Mouse (Mus musculus) neural tube, embryonic 15.5 days (tissue): Measurements from ENCODE around the gene Prkg2. TPM values are rescaled to one million over a fixed set of nuclear protein-coding genes. Genes with fewer than 3 reads are reported as not detected.

ENCODE experiments used
- ATAC-seq: fragments of 200-750 bp; cut with Nextera tagmentation; 2 replicates; pipeline ENCODE4 v1.8.0; 2017; ENCODE audit warnings: mild to moderate bottlenecking, moderate TSS enrichment, moderate library complexity; ENCODE audit not compliant: low FRiP score
- H3K27ac ChIP-seq: fragments of 300-500 bp; sonication (generic); replicated peaks from 2 replicates; pipeline ENCODE4 v1.5.1; 2015; ENCODE audit warnings: mild to moderate bottlenecking, inconsistent platforms
- H3K27me3 ChIP-seq: fragments of 300-500 bp; sonication (generic); replicated peaks from 2 replicates; pipeline ENCODE4 v1.6.1; 2015; ENCODE audit warnings: inconsistent platforms
- H3K36me3 ChIP-seq: fragments of 300-500 bp; sonication (generic); 2 replicates; pipeline ENCODE4 v1.6.1; 2015; ENCODE audit warnings: inconsistent platforms
- H3K4me1 ChIP-seq: fragments of 300-500 bp; sonication (generic); 2 replicates; pipeline ENCODE4 v1.6.1; 2015; ENCODE audit warnings: inconsistent platforms
- H3K4me2 ChIP-seq: fragments of 300-500 bp; sonication (generic); 2 replicates; pipeline ENCODE4 v1.6.1; 2015; ENCODE audit warnings: inconsistent platforms, mild to moderate bottlenecking, moderate library complexity
- H3K4me3 ChIP-seq: fragments of 300-500 bp; sonication (generic); replicated peaks from 2 replicates; pipeline ENCODE4 v1.5.1; 2015; ENCODE audit warnings: mild to moderate bottlenecking, inconsistent platforms
- H3K9ac ChIP-seq: fragments of 300-500 bp; sonication (generic); replicated peaks from 2 replicates; pipeline ENCODE4 v1.6.1; 2015; ENCODE audit warnings: mild to moderate bottlenecking, inconsistent platforms
- H3K9me3 ChIP-seq: fragments of 300-500 bp; sonication (generic); replicated peaks from 2 replicates; pipeline ENCODE4 v1.6.1; 2016; ENCODE audit warnings: inconsistent platforms
- WGBS: fragments of 180-500 bp; shearing (Covaris S2); methylation state at CpG from one replicate; pipeline ENCODE4 v1.1.7; 2015; ENCODE audit warnings: mixed read lengths; 5-methylcytosine and 5-hydroxymethylcytosine counted together
- polyA plus RNA-seq: library from polyadenylated mRNA; unstranded; fragments of >200 nt; fragmentation: Nextera tagmentation; extraction: Ambion mirVana; gene quantifications from 2 replicates; pipeline ENCODE4 v1.2.1, GENCODE M21; 2015

The Prkg2 gene
- polyA plus RNA-seq, 1 experiment from 2014 or later = 1.8 TPM

DNA sequence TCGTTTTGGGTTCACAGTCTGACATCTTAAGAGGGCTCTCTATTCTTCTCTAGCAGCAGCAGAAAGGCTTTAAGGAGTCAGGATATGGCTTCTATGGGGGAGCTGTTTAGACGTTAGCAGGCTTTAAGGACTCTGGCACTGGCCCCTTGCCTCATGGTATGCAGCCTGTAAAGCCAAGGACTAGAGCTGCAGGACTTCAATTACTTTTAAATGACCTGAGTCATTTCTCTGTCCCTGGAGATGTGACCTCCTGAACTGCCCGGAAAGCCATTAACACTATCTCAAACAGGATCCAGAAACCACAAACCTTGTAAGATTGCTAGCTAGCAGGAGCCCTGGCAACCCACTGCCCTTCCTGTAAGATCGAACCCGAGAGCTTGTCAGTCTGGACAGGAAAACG, 96.4 kb downstream of the Prkg2 start:
- Histone ChIP-seq H3K9me3 (no peaks in the 10 kb centered on the region), H3K27me3 (no peaks in the 10 kb centered on the region), H3K4me1 (no peaks in the 10 kb centered on the region), H3K4me3 (no peak overlapping the region), H3K9ac (no peak overlapping the region), H3K27ac (no peak overlapping the region), H3K4me2 (no peak overlapping the region), H3K36me3 (no peaks in the 10 kb centered on the region)
- 40% methylated on average over 6 of the region's 6 CpGs for WGBS
- ATAC-seq = no peak

DNA sequence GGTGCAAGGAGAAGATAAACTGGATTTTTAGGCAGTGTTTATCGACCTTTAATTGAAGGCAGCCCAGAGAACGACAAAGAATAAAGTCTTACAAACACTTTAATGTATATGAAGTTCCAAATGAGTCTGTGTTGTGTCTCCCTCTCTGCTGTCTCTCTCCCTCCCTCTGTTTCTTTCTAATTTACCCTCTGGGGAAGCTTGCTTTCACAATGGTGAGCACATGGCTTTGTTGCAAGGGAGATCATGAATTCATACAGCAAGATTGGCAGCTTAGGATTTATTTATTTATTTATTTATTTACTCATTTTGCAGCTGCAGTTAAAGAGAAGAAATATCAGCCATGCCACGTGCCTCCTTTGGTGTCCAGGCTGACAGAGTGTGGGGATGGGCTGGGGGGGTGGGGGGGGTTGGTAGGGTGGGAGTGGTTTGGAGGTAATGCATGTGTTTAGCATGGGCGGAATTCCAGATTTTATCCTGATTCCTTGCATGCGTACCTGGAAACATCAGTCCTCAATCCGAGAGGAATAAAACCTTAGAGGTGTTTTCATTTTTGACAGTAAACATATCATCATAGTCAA, 97.4 kb downstream of the Prkg2 start:
- Histone ChIP-seq H3K9me3 (no peaks in the 10 kb centered on the region), H3K4me3 (no peak overlapping the region), H3K4me2 (no peak overlapping the region), H3K27ac (no peak overlapping the region), H3K9ac (no peak overlapping the region), H3K4me1 (no peaks in the 10 kb centered on the region), H3K36me3 (no peaks in the 10 kb centered on the region), H3K27me3 (no peaks in the 10 kb centered on the region)
- WGBS = 76% methylated on average over 6 of the region's 6 CpGs
- no peak for ATAC-seq

DNA sequence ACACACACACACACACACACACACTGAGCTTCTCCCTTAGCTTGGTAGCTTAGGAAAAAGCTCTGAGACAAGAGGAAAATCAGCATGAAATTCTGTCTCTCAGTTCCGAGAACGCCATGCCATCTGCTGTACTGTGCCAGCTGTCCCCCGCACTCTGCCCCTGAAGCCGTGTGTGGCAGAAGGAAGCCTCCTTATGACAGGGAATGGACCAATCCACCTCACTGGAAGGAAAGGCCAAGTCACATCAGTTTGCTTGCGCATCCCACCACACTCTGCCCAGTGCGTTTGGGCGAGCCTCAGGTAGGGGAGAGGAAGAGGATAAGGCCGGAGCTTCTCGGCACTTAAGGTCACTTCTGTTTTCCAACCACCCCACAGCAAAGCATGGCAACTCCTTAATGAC, 98.0 kb downstream of the Prkg2 start:
- Histone ChIP-seq H3K9ac (no peak overlapping the region), H3K4me1 (no peaks in the 10 kb centered on the region), H3K27me3 (no peaks in the 10 kb centered on the region), H3K4me2 (no peak overlapping the region), H3K36me3 (no peaks in the 10 kb centered on the region), H3K9me3 (no peaks in the 10 kb centered on the region), H3K27ac (no peak overlapping the region), H3K4me3 (no peak overlapping the region)
- ATAC-seq = no peak
- WGBS = 59% methylated on average over 9 of the region's 9 CpGs

DNA sequence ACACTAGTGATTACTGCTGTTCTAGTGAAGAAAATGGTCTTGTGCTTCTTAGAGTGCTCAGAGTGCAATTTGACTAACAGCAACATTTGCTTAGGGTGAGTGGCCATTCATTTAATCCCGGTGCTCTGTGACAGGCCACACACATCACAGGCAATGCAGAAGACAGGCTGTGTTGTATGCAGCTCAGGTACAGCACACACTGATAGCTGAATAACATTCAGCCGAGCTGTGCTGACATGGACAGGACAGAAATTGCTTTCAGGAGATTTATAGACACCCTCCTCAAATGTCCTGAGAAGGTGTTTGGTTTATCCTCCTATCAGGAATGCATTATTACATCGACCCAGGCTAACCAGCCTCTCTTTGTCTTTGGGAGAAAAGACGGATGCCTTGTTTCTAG, 99.3 kb downstream of the Prkg2 start:
- WGBS = 37% methylated on average over 4 of the region's 4 CpGs
- Histone ChIP-seq H3K9me3 (no peaks in the 10 kb centered on the region), H3K27ac (no peak overlapping the region), H3K36me3 (no peaks in the 10 kb centered on the region), H3K4me3 (no peak overlapping the region), H3K4me1 (no peaks in the 10 kb centered on the region), H3K27me3 (no peaks in the 10 kb centered on the region), H3K4me2 (no peak overlapping the region), H3K9ac (no peak overlapping the region)
- ATAC-seq = 0 out of 2 replicates have a peak, but pooled peaks have one; percentile 47

DNA sequence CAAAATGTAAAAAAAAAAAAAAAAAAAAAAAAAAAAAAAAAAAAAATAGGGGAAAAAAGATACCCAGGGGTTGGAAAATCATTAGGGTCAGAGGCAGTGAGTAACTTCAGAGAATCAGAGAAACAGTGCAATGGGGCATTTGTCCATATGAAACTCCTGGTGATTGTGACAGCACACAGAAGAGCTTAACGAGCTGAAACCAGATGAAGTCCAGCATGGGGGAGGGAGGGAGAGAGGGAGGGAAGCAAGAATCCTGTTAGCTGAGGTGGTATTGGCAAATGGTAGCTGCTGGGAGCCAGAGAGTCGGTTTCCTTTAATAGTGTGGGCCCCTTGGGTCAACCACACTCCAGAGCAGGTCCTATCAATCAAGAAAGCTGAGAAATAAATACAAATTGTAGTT, 100.5 kb downstream of the Prkg2 start:
- H3K4me2 ChIP-seq = no peak overlapping the region
- no peaks in the 10 kb centered on the region for H3K9me3 ChIP-seq
- no peaks in the 10 kb centered on the region for H3K27me3 ChIP-seq
- no peak for ATAC-seq
- no peak overlapping the region for H3K9ac ChIP-seq
- no peaks in the 10 kb centered on the region for H3K36me3 ChIP-seq
- no peak overlapping the region for H3K4me3 ChIP-seq
- H3K27ac ChIP-seq = no peak overlapping the region
- H3K4me1 ChIP-seq = no peaks in the 10 kb centered on the region
- 57% methylated on average over 2 of the region's 2 CpGs for WGBS

DNA sequence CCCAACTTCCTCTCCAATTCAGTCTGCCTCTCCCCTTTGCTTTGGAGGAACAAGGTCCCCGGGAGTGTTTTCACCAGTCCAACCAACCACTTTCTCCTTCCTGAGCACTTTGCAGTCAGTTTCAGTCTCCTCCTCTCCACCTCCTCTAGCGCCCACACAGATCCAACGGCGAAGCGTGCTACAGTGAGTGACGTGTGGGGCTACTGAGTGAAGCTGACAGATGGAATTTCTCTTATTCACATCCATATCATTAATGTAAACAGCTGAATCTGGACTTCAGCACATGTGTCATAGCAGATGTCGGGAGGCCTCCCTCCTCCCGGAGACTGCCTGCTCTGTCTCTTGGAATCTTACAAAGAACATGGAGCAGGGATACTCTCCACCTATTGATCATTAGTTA, 101.2 kb downstream of the Prkg2 start:
- H3K9me3 ChIP-seq = no peaks in the 10 kb centered on the region
- WGBS = 78% methylated on average over 8 of the region's 8 CpGs
- ATAC-seq = no peak

DNA sequence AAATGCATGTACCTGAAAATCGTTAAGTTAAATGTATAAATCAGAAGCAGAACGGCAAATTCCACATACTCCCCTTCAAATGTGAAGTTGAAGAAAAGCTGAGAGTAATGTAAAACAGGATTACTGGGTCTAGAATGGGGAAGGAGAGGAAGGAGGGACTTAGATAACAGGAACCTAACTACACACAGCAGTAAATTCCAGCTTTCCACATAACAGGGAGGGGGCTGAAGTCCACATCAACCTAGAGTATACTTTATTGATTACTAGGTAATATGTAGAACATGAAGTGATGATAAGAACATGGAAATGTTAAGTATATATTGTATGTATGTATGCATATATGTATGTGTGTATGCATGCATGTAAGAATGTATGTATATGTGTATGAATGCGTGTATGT, 114.2 kb downstream of the Prkg2 start:
- H3K27ac ChIP-seq = no peak overlapping the region
- H3K36me3 ChIP-seq = no peaks in the 10 kb centered on the region
- H3K9ac ChIP-seq = no peak overlapping the region
- no peaks in the 10 kb centered on the region for H3K27me3 ChIP-seq
- WGBS = 95% methylated on average over 3 of the region's 3 CpGs
- H3K4me2 ChIP-seq = no peak overlapping the region
- no peaks in the 10 kb centered on the region for H3K4me1 ChIP-seq
- no peak overlapping the region for H3K4me3 ChIP-seq
- no peak for ATAC-seq
- no peaks in the 10 kb centered on the region for H3K9me3 ChIP-seq

More for the DNA sequence above, 101.2 kb downstream of the Prkg2 start:
- Histone ChIP-seq H3K27ac (no peak overlapping the region), H3K36me3 (no peaks in the 10 kb centered on the region), H3K4me1 (no peaks in the 10 kb centered on the region), H3K4me2 (no peak overlapping the region), H3K27me3 (no peaks in the 10 kb centered on the region), H3K4me3 (no peak overlapping the region), H3K9ac (no peak overlapping the region)

DNA sequence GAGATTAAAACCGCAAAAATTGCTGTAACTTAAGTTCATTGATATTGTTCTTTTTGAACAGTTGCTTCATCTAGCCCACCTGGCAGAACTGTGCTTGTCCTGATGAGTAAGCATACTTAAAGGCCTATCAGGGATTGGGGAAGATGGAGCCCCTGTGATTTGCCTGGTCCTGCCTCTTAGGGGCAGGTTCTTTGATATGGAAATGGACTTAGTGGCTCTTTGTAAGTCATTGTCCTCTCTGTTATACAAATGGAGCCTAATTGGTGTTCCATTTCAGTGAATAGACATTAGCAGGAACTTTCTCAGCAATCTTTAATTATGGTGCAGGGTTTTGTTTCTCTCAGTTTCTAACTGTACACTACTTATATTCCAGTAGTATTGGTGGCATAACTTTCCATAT, 115.5 kb downstream of the Prkg2 start:
- Histone ChIP-seq H3K27ac (no peak overlapping the region), H3K9ac (no peak overlapping the region), H3K36me3 (no peaks in the 10 kb centered on the region), H3K4me2 (no peak overlapping the region), H3K9me3 (no peaks in the 10 kb centered on the region), H3K4me1 (no peaks in the 10 kb centered on the region), H3K27me3 (no peaks in the 10 kb centered on the region), H3K4me3 (no peak overlapping the region)
- WGBS = 69% methylated on average over 1 of the region's 1 CpGs
- ATAC-seq = no peak

DNA sequence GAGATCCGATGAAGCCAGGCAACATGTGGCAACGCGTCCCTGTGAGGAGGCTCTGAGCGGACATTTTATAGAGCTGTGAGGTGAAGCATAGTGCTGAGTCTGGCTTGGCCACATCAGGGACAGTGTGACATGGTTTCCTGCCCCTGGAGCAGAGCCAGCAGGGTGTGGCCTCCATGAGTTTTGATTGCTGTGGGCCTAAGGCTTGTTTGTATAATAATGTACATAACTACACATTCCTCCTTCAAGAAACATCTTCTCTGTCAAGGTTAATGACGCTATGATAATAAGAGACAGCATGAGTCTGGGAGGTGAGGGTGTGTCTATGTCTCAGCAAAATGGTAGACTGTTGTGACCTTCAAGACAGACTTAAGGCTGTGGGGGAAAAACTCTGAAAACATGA, 118.4 kb downstream of the Prkg2 start:
- WGBS = 96% methylated on average over 5 of the region's 5 CpGs
- no peaks in the 10 kb centered on the region for H3K36me3 ChIP-seq
- H3K9me3 ChIP-seq = no peaks in the 10 kb centered on the region
- no peak overlapping the region for H3K4me2 ChIP-seq
- ATAC-seq = no peak
- no peak overlapping the region for H3K9ac ChIP-seq
- H3K4me1 ChIP-seq = no peaks in the 10 kb centered on the region
- H3K27ac ChIP-seq = no peak overlapping the region
- H3K4me3 ChIP-seq = no peak overlapping the region
- H3K27me3 ChIP-seq = no peaks in the 10 kb centered on the region

DNA sequence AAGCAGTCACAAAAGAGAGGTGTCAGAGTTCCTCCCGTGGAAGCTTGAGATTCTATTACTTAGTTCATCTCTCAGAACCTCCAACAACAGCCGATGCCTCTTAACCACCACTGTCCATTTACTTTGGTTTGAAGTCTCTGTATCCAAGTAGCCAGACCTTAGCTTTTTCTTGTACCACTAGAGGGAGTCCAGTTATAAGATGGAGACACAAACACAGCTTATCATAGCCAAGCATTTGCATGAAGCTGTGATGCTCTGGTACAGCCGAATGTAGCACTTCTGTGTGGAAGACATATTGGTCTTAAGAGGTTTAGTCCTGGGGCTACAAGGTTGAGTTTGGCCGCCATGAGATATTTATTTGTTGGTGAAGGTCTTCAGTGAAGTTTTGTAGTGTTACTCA, 134.8 kb downstream of the Prkg2 start:
- Histone ChIP-seq H3K27me3 (no peaks in the 10 kb centered on the region), H3K36me3 (no peaks in the 10 kb centered on the region), H3K4me3 (no peak overlapping the region), H3K9ac (no peak overlapping the region), H3K4me2 (no peak overlapping the region), H3K27ac (no peak overlapping the region), H3K9me3 (0 out of 2 replicates have a peak, but pooled peaks cover 2% of the 10 kb centered on the region), H3K4me1 (no peaks in the 10 kb centered on the region)
- WGBS = 68% methylated on average over 4 of the region's 4 CpGs
- peak; percentile 55; the same call in 1 of the 2 replicates for ATAC-seq

DNA sequence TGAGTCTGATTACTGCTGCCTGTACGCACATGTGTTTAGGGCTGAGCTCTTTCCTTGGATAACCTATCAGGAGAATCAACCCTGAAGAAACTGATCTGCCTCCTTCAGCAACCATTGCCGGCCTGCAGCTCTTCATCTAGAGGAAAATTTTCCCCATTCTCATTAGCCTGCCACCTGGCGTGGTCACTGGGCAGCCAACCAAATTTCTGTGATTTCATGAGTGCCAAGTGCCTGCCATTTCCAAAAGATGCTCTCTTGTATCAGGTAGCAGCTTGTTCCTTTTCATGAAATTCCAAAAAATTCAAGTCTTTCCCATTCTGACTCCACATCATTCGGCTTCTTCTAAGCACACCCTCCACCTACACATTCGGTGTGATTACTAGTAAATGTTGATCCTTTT, 136.2 kb downstream of the Prkg2 start:
- WGBS = 91% methylated on average over 5 of the region's 5 CpGs
- Histone ChIP-seq H3K9me3 (no peaks in the 10 kb centered on the region), H3K4me2 (no peak overlapping the region), H3K36me3 (no peaks in the 10 kb centered on the region), H3K9ac (no peak overlapping the region), H3K4me3 (no peak overlapping the region), H3K27ac (no peak overlapping the region), H3K4me1 (no peaks in the 10 kb centered on the region), H3K27me3 (no peaks in the 10 kb centered on the region)
- ATAC-seq = no peak

DNA sequence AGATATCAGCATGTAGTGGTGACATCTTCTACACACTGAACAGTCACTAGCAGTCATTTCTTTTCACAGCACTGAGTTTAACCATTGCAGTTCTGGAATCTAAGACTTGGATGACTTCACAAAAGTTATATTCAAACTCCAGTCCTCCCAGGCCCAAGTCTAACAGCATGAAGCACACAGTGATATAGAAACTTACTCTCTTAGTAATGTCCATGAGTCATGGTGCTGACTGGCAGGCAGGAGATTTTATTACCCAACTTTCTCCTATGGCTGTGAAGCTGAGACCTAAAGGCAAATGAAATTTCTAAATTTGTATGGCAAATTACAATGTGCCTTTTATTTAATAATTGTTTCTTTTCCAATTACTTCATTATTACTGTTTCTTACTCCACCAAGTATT, 139.2 kb downstream of the Prkg2 start:
- ATAC-seq = no peak
- no peak overlapping the region for H3K27ac ChIP-seq
- no peaks in the 10 kb centered on the region for H3K36me3 ChIP-seq
- H3K4me2 ChIP-seq = no peak overlapping the region
- no peaks in the 10 kb centered on the region for H3K9me3 ChIP-seq
- no peaks in the 10 kb centered on the region for H3K4me1 ChIP-seq
- no peaks in the 10 kb centered on the region for H3K27me3 ChIP-seq
- no peak overlapping the region for H3K9ac ChIP-seq
- no peak overlapping the region for H3K4me3 ChIP-seq

DNA sequence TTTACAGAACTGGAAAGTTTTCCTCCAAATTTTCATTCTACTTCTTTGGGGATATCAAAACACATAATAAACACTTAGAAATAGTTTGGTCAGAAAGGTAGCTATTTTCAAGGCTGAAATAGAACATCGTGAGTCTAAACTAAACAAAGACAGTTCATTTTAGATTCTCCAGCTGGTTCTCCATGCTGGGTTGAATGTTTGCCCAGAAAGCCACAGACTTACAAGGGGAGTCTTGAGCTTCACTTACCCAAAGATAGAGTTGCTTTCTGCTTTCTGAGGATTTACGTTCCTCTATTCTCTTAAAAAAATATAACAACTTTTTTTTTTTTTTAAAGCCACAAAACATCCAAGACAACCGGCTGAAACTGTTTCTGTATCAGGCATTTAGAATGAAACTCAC, 142.9 kb downstream of the Prkg2 start:
- ATAC-seq = no peak
- no peaks in the 10 kb centered on the region for H3K27me3 ChIP-seq
- no peaks in the 10 kb centered on the region for H3K36me3 ChIP-seq
- no peaks in the 10 kb centered on the region for H3K4me1 ChIP-seq
- no peak overlapping the region for H3K4me2 ChIP-seq
- no peak overlapping the region for H3K9ac ChIP-seq
- H3K9me3 ChIP-seq = no peaks in the 10 kb centered on the region
- H3K4me3 ChIP-seq = no peak overlapping the region
- 82% methylated on average over 3 of the region's 3 CpGs for WGBS
- H3K27ac ChIP-seq = no peak overlapping the region
